Mouse (Mus musculus) A20 (cell line): ENCODE measurements around the gene Dpf2.
"Not testable (repeated sequence)": the region's sequence is repeated elsewhere in the genome, so short reads cannot be mapped to it uniquely, and the experiment has no call there.

ENCODE experiments used
- DNase-seq: peaks from one replicate; pipeline ENCODE4 v3.0.0-alpha.2; 2011; ENCODE audit warnings: low read depth, low spot score

Gene Dpf2

DNA sequence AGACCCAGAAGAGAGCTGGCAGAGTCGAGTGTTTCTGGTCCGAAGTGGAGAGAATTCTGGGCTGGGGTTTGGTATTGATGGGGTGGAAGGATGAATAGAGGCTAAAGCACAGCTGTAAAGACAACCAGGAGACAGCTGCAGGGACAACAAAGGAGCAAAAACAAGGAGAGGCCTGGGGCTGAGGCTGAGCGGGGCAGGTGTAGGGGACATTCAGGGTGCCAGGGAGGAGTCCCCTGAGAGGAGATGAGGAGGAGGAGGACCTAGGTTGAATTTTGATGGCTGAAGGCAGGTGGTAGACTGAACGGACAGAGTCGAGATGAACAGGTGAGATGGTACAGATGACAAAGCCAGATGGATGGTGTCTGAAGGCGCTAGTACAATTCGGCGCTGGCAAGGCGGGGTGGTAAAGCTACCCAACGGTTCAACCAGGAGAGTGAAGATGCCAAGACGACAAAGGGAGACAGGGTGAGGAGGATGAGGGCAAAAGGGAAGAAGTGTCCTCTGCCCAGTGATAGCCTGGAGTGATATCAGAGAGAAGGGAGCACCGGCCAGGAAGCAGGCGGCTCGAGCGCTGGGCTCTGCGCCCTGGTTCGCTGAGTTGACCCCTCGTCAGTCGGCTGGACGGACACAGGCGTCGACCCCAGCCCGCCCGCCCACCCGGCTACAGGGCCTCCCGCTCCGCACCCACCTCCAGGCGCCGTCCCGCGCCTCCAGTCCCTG is 19.4 kb downstream of the Dpf2 start:
- peak; percentile 36 for DNase-seq

- DNase-seq: no peak
Observed at GRCm38 (mm10) chr19:5892735-5893134, 20.1 kb downstream of the Dpf2 start.

DNA sequence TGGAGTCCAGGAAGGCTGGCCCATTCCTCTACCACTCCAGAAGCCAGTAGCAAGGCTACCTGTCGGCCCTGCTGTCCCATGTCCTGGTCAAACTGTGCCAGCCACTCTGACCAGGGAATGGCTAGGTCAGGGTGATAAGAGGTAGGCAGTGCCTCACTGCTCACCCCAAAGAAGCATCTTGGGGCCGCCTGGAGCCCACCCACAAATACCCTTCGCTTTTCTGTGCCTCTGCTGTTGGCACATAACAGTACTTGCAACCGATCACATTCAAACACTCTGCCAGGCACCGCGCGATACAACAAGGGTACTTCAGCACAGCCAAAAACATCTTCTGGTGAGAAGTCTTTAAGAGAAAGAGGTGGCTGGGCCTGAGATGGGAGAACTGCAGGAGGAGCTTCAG is 20.5 kb downstream of the Dpf2 start:
- DNase-seq: no peak

DNA sequence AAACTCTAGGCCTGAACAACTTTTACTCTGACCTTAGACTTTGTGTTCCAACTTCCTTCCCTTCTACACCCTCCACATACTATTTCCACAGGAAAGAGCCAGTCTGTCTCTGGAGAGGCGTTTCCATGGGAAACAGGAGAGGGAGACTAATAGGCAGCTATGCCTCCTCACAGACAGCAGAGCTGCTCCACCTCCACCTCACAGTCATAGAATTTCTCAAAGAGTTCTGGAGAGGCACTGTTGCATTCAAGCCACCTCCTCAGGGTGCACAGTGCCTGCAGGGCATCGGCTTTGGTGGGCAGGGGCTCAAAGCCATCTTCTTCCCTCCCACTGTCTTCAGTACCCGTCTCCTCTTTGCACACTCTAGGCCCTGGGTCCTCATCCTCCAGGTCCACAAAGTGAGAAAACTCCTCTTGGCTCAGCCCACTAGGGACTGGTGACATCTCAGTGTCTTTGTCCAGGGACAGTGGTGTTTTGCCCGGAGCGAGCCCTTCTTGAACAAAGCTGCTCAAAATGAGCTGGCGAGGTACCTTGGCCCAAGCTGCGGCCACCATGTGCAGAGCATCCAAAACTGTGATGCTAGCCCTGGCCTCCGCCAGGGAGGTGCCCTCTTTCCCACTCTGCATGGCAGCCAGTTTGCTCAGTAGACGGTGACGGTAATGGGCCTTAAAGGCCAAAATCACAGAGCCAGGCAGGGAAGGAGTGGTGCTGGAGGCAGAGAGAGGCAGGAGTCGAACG is 21.1 kb downstream of the Dpf2 start:
- no peak for DNase-seq

DNA sequence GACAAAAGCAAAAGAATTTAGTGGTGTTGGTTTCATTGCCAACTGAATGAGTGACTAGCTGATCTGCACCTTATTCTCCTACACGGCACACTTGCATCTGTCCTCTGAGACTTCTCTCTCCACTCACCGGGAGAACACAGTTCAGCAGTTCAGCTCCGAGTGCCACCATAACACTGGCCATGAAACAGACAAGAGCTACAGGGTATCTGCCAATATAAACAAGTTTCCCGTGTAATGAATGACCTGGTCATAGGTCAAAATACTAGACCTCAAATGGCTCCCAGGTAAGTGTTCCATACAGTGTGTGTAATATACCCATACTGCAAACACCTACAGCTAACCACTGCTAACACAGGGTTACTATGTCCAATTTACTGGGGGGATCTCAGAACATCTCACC is 23.6 kb downstream of the Dpf2 start:
- no peak for DNase-seq

DNA sequence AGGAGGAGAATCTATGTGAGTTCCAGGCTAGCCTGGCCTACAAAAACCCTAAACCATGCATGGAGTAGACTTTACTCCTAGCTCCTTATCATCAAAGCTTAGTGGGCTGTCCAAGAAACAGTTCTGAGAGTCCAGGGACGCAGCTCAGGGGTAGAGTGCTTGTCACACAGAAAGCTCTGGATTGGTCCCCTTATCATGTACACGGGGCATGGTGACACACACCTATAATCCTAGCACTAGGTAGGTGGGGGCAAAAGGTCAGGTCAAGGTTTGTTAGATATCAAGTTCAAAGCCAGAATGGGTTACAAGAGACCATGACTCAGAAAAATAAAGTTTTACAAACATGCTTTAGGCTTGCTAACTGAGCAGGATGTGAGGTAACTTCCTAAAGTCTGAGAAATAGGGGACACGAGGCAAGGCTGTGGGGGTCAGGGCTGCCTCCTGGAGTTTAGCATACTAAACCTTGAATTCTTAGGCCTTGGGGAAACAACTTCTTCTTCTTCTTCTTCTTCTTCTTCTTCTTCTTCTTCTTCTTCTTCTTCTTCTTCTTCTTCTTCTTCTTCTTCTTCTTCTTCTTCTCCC is 25.5 kb downstream of the Dpf2 start:
- DNase-seq: no peak

DNA sequence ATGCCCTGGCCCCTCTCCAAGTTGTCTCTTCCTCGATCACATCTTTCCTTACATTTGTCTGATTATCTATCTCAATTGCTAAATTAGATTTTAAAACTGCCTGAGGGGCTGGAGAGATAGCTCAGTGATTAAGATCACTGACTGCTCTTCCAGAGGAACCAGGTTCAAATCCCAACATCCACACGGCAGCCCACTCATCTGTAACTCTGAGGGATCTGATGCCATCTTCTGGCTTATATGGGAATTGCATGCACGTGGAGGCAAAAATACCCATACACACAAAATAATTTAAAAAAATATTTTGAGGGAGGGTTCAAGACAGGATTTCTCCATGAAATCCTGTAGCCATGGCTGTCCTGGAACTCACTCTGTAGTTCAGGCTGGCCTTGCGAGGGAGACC is 27.0 kb downstream of the Dpf2 start:
- peak; percentile 55 for DNase-seq

- no peak for DNase-seq
Observed at GRCm38 (mm10) chr19:5883935-5884334, 28.9 kb downstream of the Dpf2 start.

GRCm38 (mm10) chr19:5882079-5882478 is 30.7 kb downstream of the Dpf2 start:
- not testable (repeated sequence) for DNase-seq

DNA sequence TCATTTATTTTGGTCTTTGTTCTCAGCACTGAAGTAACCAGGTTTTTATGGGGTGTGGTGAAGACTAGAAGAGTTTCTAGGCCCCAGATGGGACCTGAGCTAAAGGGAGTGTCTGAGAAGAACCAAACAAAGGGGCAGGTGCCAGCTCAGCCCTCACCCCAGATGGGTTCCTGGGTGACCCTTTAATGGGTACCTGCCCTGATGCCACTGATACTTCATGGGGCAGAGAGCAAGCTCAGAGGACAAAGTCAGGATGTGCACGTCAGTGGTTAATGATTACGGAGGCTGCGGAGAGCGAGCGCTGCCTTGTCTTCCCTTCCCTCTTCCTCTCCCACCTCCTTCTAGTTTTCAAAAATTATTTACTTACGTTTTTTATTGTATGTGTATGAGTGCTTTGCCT is 31.7 kb downstream of the Dpf2 start:
- no peak for DNase-seq

DNA sequence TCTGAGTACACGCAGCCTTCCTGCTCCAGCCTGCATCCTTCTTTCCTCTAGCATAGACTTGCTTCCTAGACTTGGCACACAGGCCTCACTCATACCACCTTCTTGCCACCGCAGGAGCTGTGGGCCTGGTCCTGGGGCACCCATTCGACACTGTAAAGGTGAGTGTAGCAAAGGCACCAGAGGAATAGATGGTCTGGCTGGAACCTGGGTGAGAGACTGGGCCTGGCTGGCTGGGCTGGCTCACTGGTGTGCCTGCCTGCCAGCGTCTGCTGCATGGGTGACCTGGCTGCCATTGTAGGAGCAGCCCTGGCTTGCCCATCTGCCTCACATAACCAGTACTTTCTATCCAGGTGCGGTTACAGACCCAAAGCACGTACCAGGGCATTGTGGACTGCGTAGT is 33.1 kb downstream of the Dpf2 start:
- DNase-seq: no peak

DNA sequence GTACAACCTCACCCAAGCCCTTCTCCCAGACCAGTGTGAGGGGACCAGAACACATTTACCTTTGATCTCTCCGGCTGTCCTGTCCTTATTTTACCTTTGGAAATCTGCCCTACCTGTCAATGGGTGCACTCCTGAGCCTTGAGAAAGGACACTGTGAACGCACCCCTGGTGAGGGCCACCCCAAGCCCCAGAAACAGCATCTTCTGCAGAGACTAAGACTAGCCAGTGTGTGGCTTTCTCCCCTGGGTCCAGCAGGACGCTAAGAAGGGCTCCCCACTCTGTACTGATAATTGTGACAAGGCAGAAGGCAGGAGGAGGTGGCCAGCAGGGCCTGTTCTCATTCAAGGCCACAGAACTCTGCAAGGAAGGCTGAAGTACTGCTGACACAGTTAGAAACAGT is 33.9 kb downstream of the Dpf2 start:
- DNase-seq: no peak

DNA sequence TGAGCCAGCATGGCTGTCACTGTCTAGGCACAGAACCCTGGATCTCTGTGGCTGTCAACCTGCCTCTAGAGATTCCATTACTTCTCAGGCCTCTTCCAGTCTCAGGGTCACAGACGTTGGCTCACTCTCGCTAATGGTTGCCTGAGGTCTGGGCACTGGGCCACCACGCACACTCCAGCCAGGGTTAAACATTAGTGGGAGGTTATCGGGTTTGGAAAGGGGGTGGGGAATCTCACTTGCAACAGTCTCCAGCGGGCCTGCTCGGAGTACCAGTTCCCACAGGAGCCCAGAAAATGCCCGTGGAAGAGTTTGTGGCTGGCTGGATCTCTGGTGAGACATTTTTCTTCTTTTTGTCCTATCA is 34.5 kb downstream of the Dpf2 start:
- DNase-seq: no peak

- peak; percentile 88 for DNase-seq
Observed at GRCm38 (mm10) chr19:5877618-5878361, 35.0 kb downstream of the Dpf2 start, which contains the start of gene Slc25a45. TSS of gene Slc25a45 (plus strand) at chr19:5877808.

GRCm38 (mm10) chr19:5874969-5875480 is 37.8 kb downstream of the Dpf2 start, which contains the start of gene Frmd8:
TSS of gene Frmd8 (minus strand) at chr19:5875274.
- peak; percentile 95 for DNase-seq

- DNase-seq: no peak
Observed at GRCm38 (mm10) chr19:5874391-5874968, 38.3 kb downstream of the Dpf2 start.

- no peak for DNase-seq
Observed at GRCm38 (mm10) chr19:5872931-5873556, 39.8 kb downstream of the Dpf2 start.

GRCm38 (mm10) chr19:5872528-5872927 is 40.3 kb downstream of the Dpf2 start:
- DNase-seq: no peak

GRCm38 (mm10) chr19:5871683-5872082 is 41.1 kb downstream of the Dpf2 start:
- DNase-seq: no peak

GRCm38 (mm10) chr19:5871273-5871672 is 41.5 kb downstream of the Dpf2 start:
- DNase-seq: no peak

GRCm38 (mm10) chr19:5868096-5868495 is 44.7 kb downstream of the Dpf2 start:
- DNase-seq: no peak
